ENCODE assay signal across 8 mouse cellular contexts in the genomic region with DNA sequence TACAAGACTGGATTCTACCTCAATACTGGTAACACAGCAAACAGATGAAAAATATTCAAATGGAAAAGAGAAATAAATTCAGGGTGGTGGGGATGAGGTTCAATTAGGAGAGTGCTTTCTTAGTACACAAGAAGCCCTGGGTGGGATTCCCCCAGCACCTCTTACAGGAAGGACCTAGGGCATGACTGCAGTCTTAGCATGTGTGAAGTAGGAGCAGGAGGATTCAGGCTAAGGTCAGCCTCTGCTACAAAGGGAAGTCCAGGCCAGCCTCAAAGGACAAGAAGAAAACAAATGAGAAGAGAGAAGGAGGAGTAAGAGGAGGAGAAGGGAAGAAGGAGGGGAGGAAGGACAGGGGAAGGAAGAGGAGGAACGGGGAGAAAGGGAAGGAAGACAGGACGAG. TPM values are rescaled to one million over a fixed set of nuclear protein-coding genes. Genes with fewer than 3 reads are reported as not detected.
A peak's percentile ranks its signal among the peaks of the same experiment; 100 is the strongest.
DNase-seq lines count a peak whose midpoint lies in the region; ATAC-seq and TF ChIP-seq lines count a peak whose summit lies in the region.

No protein-coding gene starts in this region.

- DNase-seq in heart, postnatal 25 days (ENCODE audit: low spot score) = no peak
- peak; percentile 61 for DNase-seq in A20 (ENCODE audit: low read depth, low spot score)
- DNase-seq in forebrain, postnatal 0 days = no peak
- DNase-seq in right cerebral cortex, postnatal 10 days (ENCODE audit: low spot score in 2 of 2) = no peak
- DNase-seq in testis, postnatal 10 days (ENCODE audit: low spot score) = no peak
- no peak for DNase-seq in left cerebral cortex, adult 8-10 months (ENCODE audit: low spot score in 2 of 2)

- no peaks in the 10 kb centered on the region for H3K27me3 ChIP-seq in heart, embryonic 11.5 days (ENCODE audit: control insufficient read depth, insufficient read depth, low read length)
- no peaks in the 10 kb centered on the region for H3K27me3 ChIP-seq in forebrain, postnatal 0 days (ENCODE audit: insufficient read depth, low read length)
- no peaks in the 10 kb centered on the region for H3K27me3 ChIP-seq in liver, embryonic 16.5 days (ENCODE audit: control insufficient read depth, insufficient read depth, low read depth, low read length)

- H3K27ac ChIP-seq in heart, embryonic 11.5 days (ENCODE audit: low read depth, low read length) = peak overlapping the region; percentile 98
- H3K27ac ChIP-seq in forebrain, postnatal 0 days (ENCODE audit: low read depth, low read length) = 0 out of 2 replicates have a peak overlapping the region, but pooled peaks have one; percentile 73
- H3K27ac ChIP-seq in liver, embryonic 16.5 days (ENCODE audit: low read length) = peak overlapping the region; percentile 65

- H3K36me3 ChIP-seq in heart, embryonic 11.5 days (ENCODE audit: control insufficient read depth, insufficient read depth, low read length) = no peaks in the 10 kb centered on the region
- H3K36me3 ChIP-seq in forebrain, postnatal 0 days (ENCODE audit: insufficient read depth) = no peaks in the 10 kb centered on the region
- H3K36me3 ChIP-seq in liver, embryonic 16.5 days (ENCODE audit: control insufficient read depth, insufficient read depth) = no peaks in the 10 kb centered on the region

- H3K4me3 ChIP-seq in heart, embryonic 11.5 days (ENCODE audit: low read depth, low read length) = no peak overlapping the region
- H3K4me3 ChIP-seq in forebrain, postnatal 0 days (ENCODE audit: low read depth, low read length) = no peak overlapping the region
- H3K4me3 ChIP-seq in liver, embryonic 16.5 days (ENCODE audit: low read depth, low read length) = no peak overlapping the region

- H3K4me2 ChIP-seq in heart, embryonic 11.5 days = peak overlapping the region; percentile 72; the same call in 1 of the 2 replicates
- no peak overlapping the region for H3K4me2 ChIP-seq in forebrain, postnatal 0 days (ENCODE audit: low read depth)
- no peak overlapping the region for H3K4me2 ChIP-seq in liver, embryonic 16.5 days (ENCODE audit: low read depth, low read length)

- WGBS in heart, embryonic 11.5 days (ENCODE audit: insufficient replicate concordance) = 51% methylated on average over 2 of the region's 2 CpGs
- WGBS in forebrain, postnatal 0 days = 52% methylated on average over 2 of the region's 2 CpGs
- WGBS in liver, embryonic 16.5 days (ENCODE audit: insufficient replicate concordance) = 28% methylated on average over 2 of the region's 2 CpGs

- H3K9ac ChIP-seq in heart, embryonic 11.5 days (ENCODE audit: low read depth, low read length) = peak overlapping the region; percentile 68
- no peak overlapping the region for H3K9ac ChIP-seq in forebrain, postnatal 0 days
- peak overlapping the region; percentile 14; the same call in 1 of the 2 replicates for H3K9ac ChIP-seq in liver, embryonic 16.5 days (ENCODE audit: low read depth, low read length)

- no peak for TF ChIP-seq CTCF in forebrain, postnatal 0 days (IDR thresholded peaks at IDR 0.05; ENCODE audit: low read depth)

- ATAC-seq in heart, embryonic 11.5 days (replicated peaks; ENCODE audit: insufficient number of reproducible peaks, low FRiP score, low TSS enrichment) = no peak
- no peak for ATAC-seq in forebrain, postnatal 0 days
- no peak for ATAC-seq in liver, embryonic 16.5 days (ENCODE audit: low read depth)

- H3K9me3 ChIP-seq in heart, embryonic 11.5 days (replicated peaks; ENCODE audit: control insufficient read depth, low read length) = peaks cover 3% of the 10 kb centered on the region; the same call in 1 of the 2 replicates
- no peaks in the 10 kb centered on the region for H3K9me3 ChIP-seq in forebrain, postnatal 0 days (ENCODE audit: low read length)
- no peaks in the 10 kb centered on the region for H3K9me3 ChIP-seq in liver, embryonic 16.5 days (replicated peaks; ENCODE audit: control insufficient read depth, low read length)

- intact Hi-C loops in heart, postnatal 25 days (cut with DNase I) = no loop called here

- peaks cover 22% of the 10 kb centered on the region for H3K4me1 ChIP-seq in heart, embryonic 11.5 days (ENCODE audit: control insufficient read depth, insufficient read depth, low read length)
- peaks cover 11% of the 10 kb centered on the region for H3K4me1 ChIP-seq in forebrain, postnatal 0 days (ENCODE audit: insufficient read depth)
- H3K4me1 ChIP-seq in liver, embryonic 16.5 days (ENCODE audit: control insufficient read depth, low read depth, low read length) = peaks cover 52% of the 10 kb centered on the region

RNA-seq across cellular contexts. Expression of gene Chd2, which starts 54.8 kb away (rescaled TPM):
- 43.6 and 45.6 TPM in 2 replicates for polyA plus RNA-seq in heart, embryonic 11.5 days (2014; fragmentation: Nextera tagmentation; extraction: Ambion mirVana)
- total RNA-seq in heart, postnatal 25 days (2021) = 10 to 100 TPM; 40.4 to 41.2 TPM
- 31.9 and 53.9 TPM in 2 replicates for total RNA-seq in forebrain, postnatal 0 days (2014; rRNA removed)
- polyA plus RNA-seq in forebrain, postnatal 0 days (2015; fragmentation: Nextera tagmentation; extraction: Ambion mirVana) = 20.2 and 32.0 TPM in 2 replicates
- 24.7 and 26.1 TPM in 2 replicates for polyA plus RNA-seq in liver, embryonic 16.5 days (2015; fragmentation: Nextera tagmentation; extraction: Ambion mirVana)
- total RNA-seq in left cerebral cortex, adult 8-10 months (2022) = 10 to 100 TPM; 45.2 to 57.4 (median 48.6) TPM
